Mouse (Mus musculus) liver, embryonic 13.5 days (tissue): ENCODE measurements around the gene Arid5b. TPM values are rescaled to one million over a fixed set of nuclear protein-coding genes. Genes with fewer than 3 reads are reported as not detected.

Experiments
- ATAC-seq: fragments of 200-750 bp; cut with Nextera tagmentation; 2 replicates; pipeline ENCODE4 v1.8.0; 2017; ENCODE audit warnings: low read depth, mild to moderate bottlenecking, moderate number of reproducible peaks, moderate library complexity
- DNase-seq: peaks from one replicate; pipeline ENCODE4 v3.0.0; 2022
- H3K27ac ChIP-seq: fragments of 300-500 bp; sonication (generic); 2 replicates; pipeline ENCODE4 v1.5.1; 2015; ENCODE audit warnings: moderate library complexity, mild to moderate bottlenecking, inconsistent platforms
- H3K27me3 ChIP-seq: fragments of 300-500 bp; sonication (generic); 2 replicates; pipeline ENCODE4 v1.6.1; 2015; ENCODE audit warnings: mild to moderate bottlenecking, inconsistent platforms
- H3K36me3 ChIP-seq: fragments of 300-500 bp; sonication (generic); 2 replicates; pipeline ENCODE4 v1.6.1; 2015; ENCODE audit warnings: mild to moderate bottlenecking, inconsistent platforms
- H3K4me1 ChIP-seq: fragments of 300-500 bp; sonication (generic); replicated peaks from 2 replicates; pipeline ENCODE4 v1.6.1; 2015; ENCODE audit warnings: inconsistent platforms
- H3K4me2 ChIP-seq: fragments of 300-500 bp; sonication (generic); 2 replicates; pipeline ENCODE4 v1.6.1; 2015; ENCODE audit warnings: inconsistent platforms, mild to moderate bottlenecking, moderate library complexity
- H3K4me3 ChIP-seq: fragments of 300-500 bp; sonication (generic); replicated peaks from 2 replicates; pipeline ENCODE4 v1.5.1; 2015; ENCODE audit warnings: mild to moderate bottlenecking, inconsistent platforms
- H3K9ac ChIP-seq: fragments of 300-500 bp; sonication (generic); 2 replicates; pipeline ENCODE4 v1.6.1; 2015; ENCODE audit warnings: mild to moderate bottlenecking, inconsistent platforms
- H3K9me3 ChIP-seq: fragments of 300-500 bp; sonication (generic); replicated peaks from 2 replicates; pipeline ENCODE4 v1.6.1; 2016; ENCODE audit warnings: inconsistent platforms
- WGBS: fragments of 180-500 bp; shearing (Covaris S2); methylation state at CpG from one replicate; pipeline ENCODE4 v1.1.7; 2015; ENCODE audit not compliant: insufficient replicate concordance; 5-methylcytosine and 5-hydroxymethylcytosine counted together
- polyA plus RNA-seq: library from polyadenylated mRNA; unstranded; fragments of >200 nt; fragmentation: Nextera tagmentation; extraction: Ambion mirVana; gene quantifications from 2 replicates; pipeline ENCODE4 v1.2.1, GENCODE M21; 2015

Gene Arid5b
- polyA plus RNA-seq, 1 experiment from 2014 or later: 4.1 TPM

GRCm38 (mm10) chr10:68208670-68209065 lies 69.9 kb downstream of the Arid5b start:
- 70% methylated on average over 5 of the region's 5 CpGs for WGBS
- Histone ChIP-seq H3K9ac (no peak overlapping the region), H3K4me2 (no peak overlapping the region), H3K27me3 (no peaks in the 10 kb centered on the region), H3K9me3 (no peaks in the 10 kb centered on the region), H3K4me3 (no peak overlapping the region), H3K36me3 (no peaks in the 10 kb centered on the region), H3K27ac (no peak overlapping the region), H3K4me1 (no peaks in the 10 kb centered on the region)
- DNase-seq (no peak), ATAC-seq (no peak)

GRCm38 (mm10) chr10:68207803-68208669 lies 70.5 kb downstream of the Arid5b start:
- ATAC-seq (no peak), DNase-seq (no peak)
- no peaks in the 10 kb centered on the region for H3K4me1 ChIP-seq
- WGBS: 65% methylated on average over 20 of the region's 20 CpGs
- no peaks in the 10 kb centered on the region for H3K36me3 ChIP-seq
- H3K27ac ChIP-seq: no peak overlapping the region
- no peaks in the 10 kb centered on the region for H3K9me3 ChIP-seq
- no peak overlapping the region for H3K4me3 ChIP-seq
- H3K4me2 ChIP-seq: no peak overlapping the region
- H3K9ac ChIP-seq: no peak overlapping the region
- no peaks in the 10 kb centered on the region for H3K27me3 ChIP-seq

GRCm38 (mm10) chr10:68204391-68204790 lies 74.1 kb downstream of the Arid5b start:
- DNase-seq (no peak), ATAC-seq (no peak)
- no peaks in the 10 kb centered on the region for H3K27me3 ChIP-seq
- H3K4me2 ChIP-seq: no peak overlapping the region
- no peaks in the 10 kb centered on the region for H3K9me3 ChIP-seq
- no peaks in the 10 kb centered on the region for H3K4me1 ChIP-seq
- WGBS: 61% methylated on average over 6 of the region's 6 CpGs
- no peak overlapping the region for H3K4me3 ChIP-seq
- H3K9ac ChIP-seq: no peak overlapping the region
- no peaks in the 10 kb centered on the region; the same call in 1 of the 2 replicates for H3K36me3 ChIP-seq
- H3K27ac ChIP-seq: no peak overlapping the region

GRCm38 (mm10) chr10:68203860-68204259 lies 74.7 kb downstream of the Arid5b start:
- WGBS: 59% methylated on average over 7 of the region's 7 CpGs
- Histone ChIP-seq H3K4me1 (no peaks in the 10 kb centered on the region), H3K9me3 (no peaks in the 10 kb centered on the region), H3K27me3 (no peaks in the 10 kb centered on the region), H3K4me2 (no peak overlapping the region), H3K9ac (no peak overlapping the region), H3K4me3 (no peak overlapping the region), H3K36me3 (no peaks in the 10 kb centered on the region; the same call in 1 of the 2 replicates), H3K27ac (no peak overlapping the region)
- no peak for ATAC-seq
- no peak for DNase-seq

GRCm38 (mm10) chr10:68203322-68203721 lies 75.2 kb downstream of the Arid5b start:
- no peaks in the 10 kb centered on the region for H3K4me1 ChIP-seq
- no peak overlapping the region for H3K4me2 ChIP-seq
- H3K27me3 ChIP-seq: no peaks in the 10 kb centered on the region
- no peaks in the 10 kb centered on the region for H3K9me3 ChIP-seq
- DNase-seq (no peak), ATAC-seq (no peak)
- no peak overlapping the region for H3K9ac ChIP-seq
- H3K27ac ChIP-seq: no peak overlapping the region
- WGBS: 79% methylated on average over 11 of the region's 11 CpGs
- H3K36me3 ChIP-seq: no peaks in the 10 kb centered on the region; the same call in 1 of the 2 replicates
- no peak overlapping the region for H3K4me3 ChIP-seq

- ATAC-seq (no peak), DNase-seq (no peak)
- Histone ChIP-seq H3K27ac (no peak overlapping the region), H3K36me3 (no peaks in the 10 kb centered on the region; the same call in 1 of the 2 replicates), H3K27me3 (no peaks in the 10 kb centered on the region), H3K4me2 (no peak overlapping the region), H3K4me1 (0 out of 2 replicates have a peak, but pooled peaks cover 6% of the 10 kb centered on the region), H3K4me3 (no peak overlapping the region), H3K9me3 (no peaks in the 10 kb centered on the region), H3K9ac (no peak overlapping the region)
- 73% methylated on average over 5 of the region's 5 CpGs for WGBS
Measured at GRCm38 (mm10) chr10:68199440-68199839, 79.1 kb downstream of the Arid5b start.

GRCm38 (mm10) chr10:68196324-68196723 lies 82.2 kb downstream of the Arid5b start:
- WGBS: 66% methylated on average over 9 of the region's 9 CpGs
- Histone ChIP-seq H3K9ac (no peak overlapping the region), H3K27ac (no peak overlapping the region), H3K27me3 (no peaks in the 10 kb centered on the region), H3K36me3 (no peaks in the 10 kb centered on the region), H3K4me1 (0 out of 2 replicates have a peak, but pooled peaks cover 9% of the 10 kb centered on the region), H3K4me3 (no peak overlapping the region), H3K4me2 (no peak overlapping the region), H3K9me3 (no peaks in the 10 kb centered on the region)
- DNase-seq: no peak
- ATAC-seq: no peak

GRCm38 (mm10) chr10:68193561-68193960 lies 85.0 kb downstream of the Arid5b start:
- H3K9ac ChIP-seq: no peak overlapping the region
- DNase-seq: no peak
- H3K27me3 ChIP-seq: no peaks in the 10 kb centered on the region
- H3K4me1 ChIP-seq: 0 out of 2 replicates have a peak, but pooled peaks cover 9% of the 10 kb centered on the region
- no peak overlapping the region for H3K27ac ChIP-seq
- H3K36me3 ChIP-seq: no peaks in the 10 kb centered on the region
- H3K4me2 ChIP-seq: no peak overlapping the region
- H3K9me3 ChIP-seq: no peaks in the 10 kb centered on the region
- WGBS: 63% methylated on average over 3 of the region's 3 CpGs
- no peak for ATAC-seq
- no peak overlapping the region for H3K4me3 ChIP-seq

GRCm38 (mm10) chr10:68192824-68193255 lies 85.7 kb downstream of the Arid5b start:
- 39% methylated on average over 3 of the region's 3 CpGs for WGBS
- Histone ChIP-seq H3K4me3 (no peak overlapping the region), H3K36me3 (no peaks in the 10 kb centered on the region), H3K9me3 (no peaks in the 10 kb centered on the region), H3K27me3 (no peaks in the 10 kb centered on the region), H3K27ac (no peak overlapping the region), H3K9ac (no peak overlapping the region), H3K4me2 (no peak overlapping the region), H3K4me1 (0 out of 2 replicates have a peak, but pooled peaks cover 9% of the 10 kb centered on the region)
- DNase-seq: no peak
- no peak for ATAC-seq

GRCm38 (mm10) chr10:68191691-68192380 lies 86.7 kb downstream of the Arid5b start:
- Histone ChIP-seq H3K4me1 (0 out of 2 replicates have a peak, but pooled peaks cover 9% of the 10 kb centered on the region), H3K9me3 (no peaks in the 10 kb centered on the region), H3K9ac (no peak overlapping the region), H3K36me3 (no peaks in the 10 kb centered on the region), H3K27me3 (no peaks in the 10 kb centered on the region), H3K27ac (no peak overlapping the region), H3K4me3 (no peak overlapping the region), H3K4me2 (no peak overlapping the region)
- WGBS: 56% methylated on average over 13 of the region's 13 CpGs
- no peak for DNase-seq
- ATAC-seq: no peak

- Histone ChIP-seq H3K4me1 (0 out of 2 replicates have a peak, but pooled peaks cover 4% of the 10 kb centered on the region), H3K4me2 (no peak overlapping the region), H3K27ac (no peak overlapping the region), H3K4me3 (no peak overlapping the region), H3K9ac (no peak overlapping the region), H3K36me3 (no peaks in the 10 kb centered on the region), H3K27me3 (no peaks in the 10 kb centered on the region), H3K9me3 (no peaks in the 10 kb centered on the region)
- ATAC-seq (no peak), DNase-seq (no peak)
- WGBS: 78% methylated on average over 6 of the region's 8 CpGs
Measured at GRCm38 (mm10) chr10:68191146-68191545, 87.4 kb downstream of the Arid5b start.
